Mouse (Mus musculus): Measurements from ENCODE around the gene Neurl1b. TPM values are rescaled to one million over a fixed set of nuclear protein-coding genes. Genes with fewer than 3 reads are reported as not detected.

Neurl1b gene
- total and polyA plus RNA-seq, 2 experiments from 2014 or later: 2.1 to 69.7 TPM

DNA sequence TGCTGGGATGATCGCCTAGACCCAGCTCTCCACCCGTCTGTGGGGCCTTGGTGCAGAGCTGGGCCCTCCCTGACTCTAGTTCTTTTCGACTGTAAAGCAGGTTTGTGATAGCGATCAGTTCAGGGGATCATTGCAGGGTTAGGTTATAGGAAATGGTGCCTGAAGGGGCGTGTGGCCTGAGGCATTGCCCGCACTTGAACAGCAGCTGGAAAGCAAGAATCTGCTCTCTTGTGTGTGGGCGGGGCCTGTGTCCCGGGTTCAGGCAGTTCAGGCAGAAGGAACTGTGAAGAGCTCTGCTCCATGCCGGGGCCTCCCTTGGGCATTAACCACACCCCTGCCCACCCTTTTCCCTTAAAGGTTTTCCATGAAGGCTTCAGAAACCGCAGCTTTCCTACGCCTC, 18.7 kb downstream of the Neurl1b start:
- no peak for DNase-seq (ENCODE audit: low spot score)

DNA sequence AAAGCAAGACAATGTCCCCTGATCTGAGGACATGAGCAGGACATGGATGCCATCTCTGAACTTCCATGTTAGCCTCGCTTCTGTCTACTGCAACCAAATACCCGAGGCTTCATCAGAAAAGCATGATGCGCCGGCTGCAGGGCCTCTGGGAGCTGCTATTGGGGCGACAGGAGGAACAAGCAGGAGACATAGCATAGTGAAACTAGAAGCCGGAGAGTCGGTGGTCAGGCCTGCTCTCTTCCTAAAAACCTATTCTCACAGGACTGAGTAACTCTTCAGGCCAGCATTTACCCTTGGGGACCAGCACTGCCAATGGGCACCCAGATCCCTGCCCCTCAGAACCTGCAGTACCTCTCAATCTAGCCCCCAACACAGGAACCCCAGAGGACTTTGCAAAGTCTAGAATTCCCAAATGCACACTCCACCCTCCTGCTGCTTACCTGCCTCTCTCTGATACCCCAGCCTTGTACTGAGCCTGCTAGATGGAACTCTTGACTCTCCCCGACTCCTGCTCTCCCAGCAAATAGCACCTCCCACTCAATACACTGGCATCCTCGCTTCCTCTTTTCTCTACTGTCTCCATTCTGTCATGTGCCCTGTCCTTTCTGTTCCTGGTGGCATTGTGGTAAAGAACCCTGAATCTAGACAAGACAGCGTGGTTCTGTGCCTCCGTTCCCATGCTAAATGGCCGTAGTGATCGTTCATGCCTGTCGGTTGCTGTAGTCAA, 22.6 kb downstream of the Neurl1b start:
- 86% methylated on average over 14 of the region's 14 CpGs for WGBS
- H3K36me3 ChIP-seq (ENCODE audit: insufficient read depth, low read length): peaks cover 38% of the 10 kb centered on the region
- no peak for TF ChIP-seq CTCF (IDR thresholded peaks at IDR 0.05)
- no peak overlapping the region for H3K4me3 ChIP-seq (ENCODE audit: low read depth, low read length)
- no peaks in the 10 kb centered on the region for H3K9me3 ChIP-seq (ENCODE audit: low read length)
- no peaks in the 10 kb centered on the region for H3K4me1 ChIP-seq (ENCODE audit: insufficient read depth, low read length)
- no peak overlapping the region for H3K4me2 ChIP-seq (ENCODE audit: low read depth, low read length, poor library complexity, severe bottlenecking)
- H3K27me3 ChIP-seq (ENCODE audit: insufficient read depth, low read length): peaks cover 13% of the 10 kb centered on the region
- no peak overlapping the region for H3K27ac ChIP-seq (ENCODE audit: low read depth, low read length)
- ATAC-seq (ENCODE audit: low FRiP score): no peak
- no peak for DNase-seq (ENCODE audit: low spot score)
- H3K9ac ChIP-seq (replicated peaks; ENCODE audit: low read length, poor library complexity, severe bottlenecking): no peak overlapping the region

More for the DNA sequence above, 18.7 kb downstream of the Neurl1b start:
- Histone ChIP-seq H3K27ac (ENCODE audit: low read depth, low read length) (no peak overlapping the region), H3K27me3 (ENCODE audit: insufficient read depth, low read length) (peaks cover 10% of the 10 kb centered on the region), H3K4me2 (ENCODE audit: low read depth, low read length, poor library complexity, severe bottlenecking) (no peak overlapping the region), H3K9me3 (ENCODE audit: low read length) (no peaks in the 10 kb centered on the region), H3K9ac (replicated peaks; ENCODE audit: low read length, poor library complexity, severe bottlenecking) (no peak overlapping the region), H3K4me3 (ENCODE audit: low read depth, low read length) (no peak overlapping the region), H3K4me1 (ENCODE audit: insufficient read depth, low read length) (no peaks in the 10 kb centered on the region), H3K36me3 (ENCODE audit: insufficient read depth, low read length) (peaks cover 28% of the 10 kb centered on the region)
- WGBS: 72% methylated on average over 11 of the region's 11 CpGs
- ATAC-seq (ENCODE audit: low FRiP score): no peak
- no peak for TF ChIP-seq CTCF (IDR thresholded peaks at IDR 0.05)

DNA sequence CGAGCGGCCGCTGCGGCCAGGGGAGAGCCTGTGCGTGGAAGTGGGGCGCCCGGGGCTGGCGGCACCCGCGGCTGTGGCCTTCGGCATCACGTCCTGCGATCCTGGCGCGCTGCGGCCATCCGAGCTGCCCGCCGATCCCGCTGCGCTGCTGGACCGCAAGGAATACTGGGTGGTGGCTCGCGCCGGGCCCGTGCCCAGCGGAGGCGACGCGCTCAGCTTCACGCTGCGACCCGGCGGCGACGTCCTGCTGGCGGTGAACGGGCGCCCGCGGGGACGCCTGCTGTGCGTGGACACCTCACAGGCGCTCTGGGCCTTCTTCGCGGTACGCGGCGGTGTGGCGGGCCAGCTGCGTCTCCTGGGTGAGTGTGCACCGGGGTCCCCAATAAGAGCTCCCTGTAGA, 24.4 kb downstream of the Neurl1b start:
- H3K4me2 ChIP-seq (ENCODE audit: low read depth, low read length, poor library complexity, severe bottlenecking): peak overlapping the region; percentile 41
- H3K4me1 ChIP-seq (ENCODE audit: insufficient read depth, low read length): no peaks in the 10 kb centered on the region
- peaks cover 13% of the 10 kb centered on the region for H3K27me3 ChIP-seq (ENCODE audit: insufficient read depth, low read length)
- H3K4me3 ChIP-seq (ENCODE audit: low read depth, low read length): peak overlapping the region; percentile 22; the same call in 1 of the 2 replicates
- H3K9ac ChIP-seq (replicated peaks; ENCODE audit: low read length, poor library complexity, severe bottlenecking): no peak overlapping the region; the same call in 1 of the 2 replicates
- no peak overlapping the region for H3K27ac ChIP-seq (ENCODE audit: low read depth, low read length)
- TF ChIP-seq CTCF (IDR thresholded peaks at IDR 0.05): no peak
- no peaks in the 10 kb centered on the region for H3K9me3 ChIP-seq (ENCODE audit: low read length)
- 12% methylated on average over 47 of the region's 52 CpGs for WGBS
- H3K36me3 ChIP-seq (ENCODE audit: insufficient read depth, low read length): peaks cover 34% of the 10 kb centered on the region
- DNase-seq (ENCODE audit: low spot score) (no peak), ATAC-seq (ENCODE audit: low FRiP score) (no peak)

DNA sequence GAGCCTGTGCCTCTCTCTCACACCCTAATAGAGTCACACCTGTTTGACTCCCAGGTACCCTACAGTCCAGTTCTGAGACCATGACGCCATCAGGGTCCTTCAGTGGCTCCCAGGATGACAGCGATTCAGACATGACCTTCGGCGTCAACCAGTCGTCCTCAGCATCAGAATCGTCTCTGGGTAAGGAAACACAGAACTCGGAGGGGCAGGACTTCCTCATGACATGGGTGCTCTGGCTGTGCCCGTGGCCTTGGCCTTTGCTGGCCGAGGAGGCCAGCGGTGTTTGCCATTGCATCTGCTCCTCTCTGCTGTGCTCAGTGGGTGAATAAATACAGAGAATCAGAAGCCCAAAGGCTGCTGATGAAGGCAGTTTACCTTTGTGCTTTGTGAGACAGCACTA, 26.4 kb downstream of the Neurl1b start:
- Histone ChIP-seq H3K4me3 (ENCODE audit: low read depth, low read length) (no peak overlapping the region), H3K36me3 (ENCODE audit: insufficient read depth, low read length) (peaks cover 43% of the 10 kb centered on the region), H3K27ac (ENCODE audit: low read depth, low read length) (no peak overlapping the region), H3K4me1 (ENCODE audit: insufficient read depth, low read length) (no peaks in the 10 kb centered on the region), H3K9me3 (ENCODE audit: low read length) (no peaks in the 10 kb centered on the region), H3K9ac (replicated peaks; ENCODE audit: low read length, poor library complexity, severe bottlenecking) (no peak overlapping the region), H3K27me3 (ENCODE audit: insufficient read depth, low read length) (peaks cover 13% of the 10 kb centered on the region), H3K4me2 (ENCODE audit: low read depth, low read length, poor library complexity, severe bottlenecking) (no peak overlapping the region)
- ATAC-seq (ENCODE audit: low FRiP score) (no peak), DNase-seq (ENCODE audit: low spot score) (no peak)
- no peak for TF ChIP-seq CTCF (IDR thresholded peaks at IDR 0.05)
- 93% methylated on average over 10 of the region's 10 CpGs for WGBS

DNA sequence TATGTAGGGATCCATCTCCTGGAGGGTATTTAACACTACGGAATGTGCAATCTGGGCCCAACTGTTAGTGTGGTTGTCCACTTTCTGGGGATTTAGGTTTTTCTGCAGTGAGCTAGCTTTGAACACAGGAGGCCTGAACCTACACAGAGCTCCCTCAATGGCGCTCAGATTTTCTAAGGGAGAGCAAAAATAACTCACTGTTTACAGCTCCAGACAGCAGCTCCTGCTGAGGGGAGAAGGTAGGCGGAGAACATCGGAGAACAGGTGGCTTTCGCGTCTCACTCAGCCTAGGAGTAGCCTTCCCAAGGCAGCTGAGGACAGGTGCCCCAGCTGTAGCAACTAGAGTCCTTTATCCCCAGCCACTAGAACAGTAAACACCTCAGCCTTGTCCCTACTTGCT, 27.6 kb downstream of the Neurl1b start:
- peaks cover 13% of the 10 kb centered on the region for H3K27me3 ChIP-seq (ENCODE audit: insufficient read depth, low read length)
- WGBS: 86% methylated on average over 6 of the region's 6 CpGs
- no peak overlapping the region for H3K9ac ChIP-seq (replicated peaks; ENCODE audit: low read length, poor library complexity, severe bottlenecking)
- H3K4me1 ChIP-seq (ENCODE audit: insufficient read depth, low read length): no peaks in the 10 kb centered on the region
- no peak overlapping the region for H3K4me3 ChIP-seq (ENCODE audit: low read depth, low read length)
- H3K36me3 ChIP-seq (ENCODE audit: insufficient read depth, low read length): peaks cover 43% of the 10 kb centered on the region
- TF ChIP-seq CTCF (IDR thresholded peaks at IDR 0.05): no peak
- ATAC-seq (ENCODE audit: low FRiP score): no peak
- H3K4me2 ChIP-seq (ENCODE audit: low read depth, low read length, poor library complexity, severe bottlenecking): no peak overlapping the region
- DNase-seq (ENCODE audit: low spot score): no peak
- no peak overlapping the region for H3K27ac ChIP-seq (ENCODE audit: low read depth, low read length)
- H3K9me3 ChIP-seq (ENCODE audit: low read length): no peaks in the 10 kb centered on the region

DNA sequence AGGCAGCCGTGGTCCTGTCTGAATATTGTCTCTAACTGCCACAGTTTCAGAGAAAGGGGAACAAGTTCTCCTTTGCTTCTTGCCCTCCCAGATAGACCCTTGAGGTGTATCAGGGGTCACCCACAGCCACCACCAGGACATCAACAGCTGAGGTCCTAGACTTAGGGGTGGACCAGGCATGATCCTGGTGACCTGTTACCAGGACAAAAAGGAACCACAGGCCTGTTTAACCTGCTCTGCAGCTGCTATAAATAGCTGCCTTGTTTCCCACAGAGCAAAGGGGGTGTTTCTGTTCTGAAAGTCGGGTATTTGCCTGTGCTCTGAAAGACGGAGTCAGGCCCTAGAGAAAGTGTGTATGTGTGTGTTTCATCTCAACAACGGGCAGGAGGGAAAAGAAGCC, 29.2 kb downstream of the Neurl1b start:
- Histone ChIP-seq H3K4me3 (ENCODE audit: low read depth, low read length) (no peak overlapping the region), H3K4me2 (ENCODE audit: low read depth, low read length, poor library complexity, severe bottlenecking) (no peak overlapping the region), H3K27me3 (ENCODE audit: insufficient read depth, low read length) (no peaks in the 10 kb centered on the region), H3K36me3 (ENCODE audit: insufficient read depth, low read length) (peaks cover 39% of the 10 kb centered on the region), H3K27ac (ENCODE audit: low read depth, low read length) (no peak overlapping the region), H3K4me1 (ENCODE audit: insufficient read depth, low read length) (no peaks in the 10 kb centered on the region), H3K9me3 (ENCODE audit: low read length) (no peaks in the 10 kb centered on the region), H3K9ac (replicated peaks; ENCODE audit: low read length, poor library complexity, severe bottlenecking) (no peak overlapping the region)
- ATAC-seq (ENCODE audit: low FRiP score): no peak
- no peak for TF ChIP-seq CTCF (IDR thresholded peaks at IDR 0.05)
- no peak for DNase-seq (ENCODE audit: low spot score)
- WGBS: 74% methylated on average over 4 of the region's 4 CpGs

All from midbrain, postnatal 0 days (tissue).